Mouse (Mus musculus): ENCODE measurements at regions not wholly inside any gene's neighbourhood (a gene's known extent, or its start where the extent isn't known, plus 50 kb on each side); places are given as distances from the start of the nearest gene placed in this dataset.

- no peak for TF ChIP-seq CTCF (IDR thresholded peaks at IDR 0.05; ENCODE audit: low read depth)
- TF ChIP-seq EP300 (IDR thresholded peaks at IDR 0.05; ENCODE audit: low read depth), result no peak
Observed at GRCm38 (mm10) chr3:17326774-17327173, 621.4 kb upstream of the Cypt12 start.
